Mouse (Mus musculus) hindbrain, embryonic 16.5 days (tissue): Measurements from ENCODE around the gene Odf3. TPM values are rescaled to one million over a fixed set of nuclear protein-coding genes. Genes with fewer than 3 reads are reported as not detected.

ENCODE experiments used
- ATAC-seq: fragments of 200-750 bp; cut with Nextera tagmentation; 2 replicates; pipeline ENCODE4 v1.8.0; 2017; ENCODE audit warnings: moderate TSS enrichment, moderate library complexity
- H3K27ac ChIP-seq: fragments of 300-500 bp; sonication (generic); 2 replicates; pipeline ENCODE4 v1.5.1; 2014; ENCODE audit warnings: low read depth, mild to moderate bottlenecking, control low read depth, low read length, moderate library complexity
- H3K27me3 ChIP-seq: fragments of 300-500 bp; sonication (generic); replicated peaks from 2 replicates; pipeline ENCODE4 v1.6.1; 2014; ENCODE audit warnings: low read length; ENCODE audit not compliant: control insufficient read depth, insufficient read depth
- H3K36me3 ChIP-seq: fragments of 300-500 bp; sonication (generic); 2 replicates; pipeline ENCODE4 v1.6.1; 2014; ENCODE audit warnings: mild to moderate bottlenecking, low read length, moderate library complexity, mixed read lengths; ENCODE audit not compliant: control insufficient read depth, insufficient read depth
- H3K4me1 ChIP-seq: fragments of 300-500 bp; sonication (generic); 2 replicates; pipeline ENCODE4 v1.6.1; 2014; ENCODE audit warnings: low read depth, low read length; ENCODE audit not compliant: control insufficient read depth, insufficient read depth
- H3K4me2 ChIP-seq: fragments of 300-500 bp; sonication (generic); 2 replicates; pipeline ENCODE4 v1.6.1; 2014; ENCODE audit warnings: mild to moderate bottlenecking, low read length, control low read depth, moderate library complexity
- H3K4me3 ChIP-seq: fragments of 300-500 bp; sonication (generic); 2 replicates; pipeline ENCODE4 v1.5.1; 2014; ENCODE audit warnings: mild to moderate bottlenecking, low read length, control low read depth, moderate library complexity
- H3K9ac ChIP-seq: fragments of 300-500 bp; sonication (generic); 2 replicates; pipeline ENCODE4 v1.6.1; 2014; ENCODE audit warnings: low read depth, mild to moderate bottlenecking, control low read depth, low read length, moderate library complexity
- H3K9me3 ChIP-seq: fragments of 300-500 bp; sonication (generic); 2 replicates; pipeline ENCODE4 v1.6.1; 2014; ENCODE audit warnings: mild to moderate bottlenecking, low read length, moderate library complexity; ENCODE audit not compliant: control insufficient read depth
- WGBS: fragments of 180-500 bp; shearing (Covaris S2); extraction: QIAGEN DNeasy Blood & Tissue Kit; methylation state at CpG from one replicate; pipeline ENCODE4 v1.1.7; 2014; 5-methylcytosine and 5-hydroxymethylcytosine counted together
- polyA plus RNA-seq: library from polyadenylated mRNA; unstranded; fragments of >200 nt; fragmentation: Nextera tagmentation; extraction: Ambion mirVana; gene quantifications from 2 replicates; pipeline ENCODE4 v1.2.1, GENCODE M21; 2015

Odf3 gene
- polyA plus RNA-seq, 1 experiment from 2014 or later = 0.21 TPM

GRCm38 (mm10) chr7:140821653-140822329 lies 25.8 kb upstream of the Odf3 start, which contains the start of gene Zfp941:
Gene Zfp941 (minus strand): TSS chr7:140822178.
- H3K9me3 ChIP-seq = no peaks in the 10 kb centered on the region
- peak within 1 kb of the TSS; percentile 67 for H3K4me3 ChIP-seq
- peak within 1 kb of the TSS; percentile 74 for H3K9ac ChIP-seq
- H3K4me1 ChIP-seq = peaks cover 9% of the 10 kb centered on the region
- 4% methylated on average over 21 of the region's 21 CpGs for WGBS
- peak; percentile 89 for ATAC-seq
- no peaks in the 10 kb centered on the region for H3K36me3 ChIP-seq
- H3K27me3 ChIP-seq = no peaks in the 10 kb centered on the region
- peak within 1 kb of the TSS; percentile 57 for H3K4me2 ChIP-seq
- H3K27ac ChIP-seq = peak within 1 kb of the TSS; percentile 89

- no peaks in the 10 kb centered on the region for H3K9me3 ChIP-seq
- H3K9ac ChIP-seq = no peak overlapping the region
- H3K27me3 ChIP-seq = no peaks in the 10 kb centered on the region
- no peak overlapping the region for H3K4me2 ChIP-seq
- no peaks in the 10 kb centered on the region for H3K36me3 ChIP-seq
- ATAC-seq = no peak
- peaks cover 6% of the 10 kb centered on the region for H3K4me1 ChIP-seq
- H3K4me3 ChIP-seq = no peak overlapping the region
- 89% methylated on average over 4 of the region's 4 CpGs for WGBS
- no peak overlapping the region for H3K27ac ChIP-seq
Observed at GRCm38 (mm10) chr7:140822731-140823130, 24.9 kb upstream of the Odf3 start.

- peak; percentile 80; the same call in 1 of the 2 replicates for ATAC-seq
- 36% methylated on average over 8 of the region's 8 CpGs for WGBS
- Histone ChIP-seq H3K27ac (no peak overlapping the region), H3K9ac (no peak overlapping the region), H3K4me1 (no peaks in the 10 kb centered on the region), H3K36me3 (no peaks in the 10 kb centered on the region), H3K27me3 (no peaks in the 10 kb centered on the region), H3K4me3 (no peak overlapping the region), H3K4me2 (no peak overlapping the region), H3K9me3 (no peaks in the 10 kb centered on the region)
Observed at GRCm38 (mm10) chr7:140828171-140828881, 19.3 kb upstream of the Odf3 start.

- Histone ChIP-seq H3K4me1 (no peaks in the 10 kb centered on the region), H3K4me2 (no peak overlapping the region), H3K9me3 (no peaks in the 10 kb centered on the region), H3K4me3 (no peak overlapping the region), H3K27ac (no peak overlapping the region), H3K9ac (no peak overlapping the region), H3K36me3 (no peaks in the 10 kb centered on the region), H3K27me3 (no peaks in the 10 kb centered on the region)
- 71% methylated on average over 6 of the region's 6 CpGs for WGBS
- no peak for ATAC-seq
Observed at GRCm38 (mm10) chr7:140831447-140831846, 16.2 kb upstream of the Odf3 start.

- ATAC-seq = no peak
- H3K27me3 ChIP-seq = no peaks in the 10 kb centered on the region
Observed at GRCm38 (mm10) chr7:140833341-140833740, 14.3 kb upstream of the Odf3 start.

GRCm38 (mm10) chr7:140834968-140835757 lies 12.4 kb upstream of the Odf3 start, which contains the start of gene Urah:
Gene Urah (plus strand): TSS chr7:140835018.
- 0 out of 2 replicates have a peak, but pooled peaks have one; percentile 27 for ATAC-seq

More at GRCm38 (mm10) chr7:140833341-140833740, 14.3 kb upstream of the Odf3 start:
- no peak overlapping the region for H3K4me2 ChIP-seq
- H3K4me1 ChIP-seq = no peaks in the 10 kb centered on the region
- H3K9me3 ChIP-seq = no peaks in the 10 kb centered on the region
- H3K36me3 ChIP-seq = no peaks in the 10 kb centered on the region
- no peak overlapping the region for H3K27ac ChIP-seq
- 92% methylated on average over 4 of the region's 4 CpGs for WGBS
- H3K9ac ChIP-seq = no peak overlapping the region
- H3K4me3 ChIP-seq = no peak overlapping the region

GRCm38 (mm10) chr7:140835758-140836087 lies 11.9 kb upstream of the Odf3 start:
- H3K36me3 ChIP-seq = no peaks in the 10 kb centered on the region
- no peaks in the 10 kb centered on the region for H3K27me3 ChIP-seq
- 89% methylated on average over 2 of the region's 2 CpGs for WGBS
- H3K9ac ChIP-seq = no peak overlapping the region
- no peak overlapping the region for H3K4me2 ChIP-seq
- no peaks in the 10 kb centered on the region for H3K4me1 ChIP-seq
- ATAC-seq = no peak
- H3K27ac ChIP-seq = no peak overlapping the region
- H3K4me3 ChIP-seq = no peak overlapping the region
- no peaks in the 10 kb centered on the region for H3K9me3 ChIP-seq

More at GRCm38 (mm10) chr7:140834968-140835757, 12.4 kb upstream of the Odf3 start, which contains the start of gene Urah:
- no peaks in the 10 kb centered on the region for H3K27me3 ChIP-seq
- H3K4me1 ChIP-seq = no peaks in the 10 kb centered on the region
- no peak within 1 kb of the TSS for H3K27ac ChIP-seq
- no peak within 1 kb of the TSS for H3K4me3 ChIP-seq
- H3K9me3 ChIP-seq = no peaks in the 10 kb centered on the region
- 50% methylated on average over 20 of the region's 20 CpGs for WGBS
- H3K9ac ChIP-seq = no peak within 1 kb of the TSS
- H3K4me2 ChIP-seq = no peak within 1 kb of the TSS
- no peaks in the 10 kb centered on the region for H3K36me3 ChIP-seq

- no peak overlapping the region for H3K4me3 ChIP-seq
- ATAC-seq = no peak
- no peak overlapping the region for H3K4me2 ChIP-seq
- no peaks in the 10 kb centered on the region for H3K4me1 ChIP-seq
- no peaks in the 10 kb centered on the region for H3K9me3 ChIP-seq
- H3K36me3 ChIP-seq = no peaks in the 10 kb centered on the region
- WGBS = 85% methylated on average over 9 of the region's 9 CpGs
- H3K27me3 ChIP-seq = 0 out of 2 replicates have a peak, but pooled peaks cover 4% of the 10 kb centered on the region
- H3K9ac ChIP-seq = no peak overlapping the region
- H3K27ac ChIP-seq = no peak overlapping the region
Observed at GRCm38 (mm10) chr7:140836243-140837115, 11.1 kb upstream of the Odf3 start.
